Mouse (Mus musculus): ENCODE measurements at regions not wholly inside any gene's neighbourhood (a gene's known extent, or its start where the extent isn't known, plus 50 kb on each side); places are given as distances from the start of the nearest gene placed in this dataset.
"Not testable (repeated sequence)": the region's sequence is repeated elsewhere in the genome, so short reads cannot be mapped to it uniquely, and the experiment has no call there.

GRCm38 (mm10) chr9:72166084-72166483 is 54.4 kb upstream of the Tcf12 start:
- no peak for DNase-seq (ENCODE audit: low read depth, low spot score)

GRCm38 (mm10) chr9:72166611-72167010 is 54.9 kb upstream of the Tcf12 start:
- no peak for DNase-seq (ENCODE audit: low read depth, low spot score)

- no peak for DNase-seq (ENCODE audit: low read depth, low spot score)
Measured at GRCm38 (mm10) chr9:72169231-72169630, 57.6 kb upstream of the Tcf12 start.

GRCm38 (mm10) chr9:72169728-72170188 is 58.1 kb upstream of the Tcf12 start:
- DNase-seq (ENCODE audit: low read depth, low spot score) = peak; percentile 14

GRCm38 (mm10) chr9:72170235-72170634 is 58.6 kb upstream of the Tcf12 start:
- DNase-seq (ENCODE audit: low read depth, low spot score) = no peak

GRCm38 (mm10) chr9:72172331-72172730 is 60.7 kb upstream of the Tcf12 start:
- no peak for DNase-seq (ENCODE audit: low read depth, low spot score)

- DNase-seq (ENCODE audit: low read depth, low spot score) = no peak
Measured at GRCm38 (mm10) chr9:72180972-72181371, 69.3 kb upstream of the Tcf12 start.

GRCm38 (mm10) chr9:72183336-72183735 is 71.7 kb upstream of the Tcf12 start:
- no peak for DNase-seq (ENCODE audit: low read depth, low spot score)

GRCm38 (mm10) chr9:72183925-72184324 is 72.3 kb upstream of the Tcf12 start:
- no peak for DNase-seq (ENCODE audit: low read depth, low spot score)

GRCm38 (mm10) chr9:72189867-72190266 is 78.2 kb upstream of the Tcf12 start:
- DNase-seq (ENCODE audit: low read depth, low spot score) = no peak

- DNase-seq (ENCODE audit: low read depth, low spot score) = no peak
Measured at GRCm38 (mm10) chr9:72190631-72191030, 79.0 kb upstream of the Tcf12 start.

- no peak for DNase-seq (ENCODE audit: low read depth, low spot score)
Measured at GRCm38 (mm10) chr9:72191091-72191490, 79.4 kb upstream of the Tcf12 start.

GRCm38 (mm10) chr9:72192051-72192952 is 80.6 kb upstream of the Tcf12 start:
- DNase-seq (ENCODE audit: low read depth, low spot score) = peak; percentile 35

- not testable (repeated sequence) for DNase-seq (ENCODE audit: low read depth, low spot score)
Measured at GRCm38 (mm10) chr9:72192953-72193337, 81.3 kb upstream of the Tcf12 start.

- DNase-seq (ENCODE audit: low read depth, low spot score) = no peak
Measured at GRCm38 (mm10) chr9:72195348-72195747, 79.3 kb upstream of the Zfp280d start.

- DNase-seq (ENCODE audit: low read depth, low spot score) = no peak
Measured at GRCm38 (mm10) chr9:72196626-72197330, 77.9 kb upstream of the Zfp280d start.

GRCm38 (mm10) chr9:72197331-72197732 is 77.3 kb upstream of the Zfp280d start:
- no peak for DNase-seq (ENCODE audit: low read depth, low spot score)

- DNase-seq (ENCODE audit: low read depth, low spot score) = no peak
Measured at GRCm38 (mm10) chr9:72198976-72199375, 75.7 kb upstream of the Zfp280d start.

- DNase-seq (ENCODE audit: low read depth, low spot score) = no peak
Measured at GRCm38 (mm10) chr9:72204357-72204905, 70.2 kb upstream of the Zfp280d start.

- DNase-seq (ENCODE audit: low read depth, low spot score) = no peak
Measured at GRCm38 (mm10) chr9:72205815-72206214, 68.8 kb upstream of the Zfp280d start.

- DNase-seq (ENCODE audit: low read depth, low spot score) = no peak
Measured at GRCm38 (mm10) chr9:72206911-72207310, 67.7 kb upstream of the Zfp280d start.

GRCm38 (mm10) chr9:72208296-72208695 is 66.4 kb upstream of the Zfp280d start:
- no peak for DNase-seq (ENCODE audit: low read depth, low spot score)

Data from CD4-positive helper T cell, adult 2 months (primary cell).